Mouse (Mus musculus): ENCODE results near the gene Flot1. TPM values are rescaled to one million over a fixed set of nuclear protein-coding genes. Genes with fewer than 3 reads are reported as not detected.
A peak's percentile ranks its signal among the peaks of the same experiment; 100 is the strongest.

Gene Flot1
- total and polyA plus RNA-seq, 2 experiments from 2014 or later, result 103 to 113 TPM

- DNase-seq (no peak), ATAC-seq (no peak)
- H3K36me3 ChIP-seq (ENCODE audit: insufficient read depth), result no peaks in the 10 kb centered on the region
- no peaks in the 10 kb centered on the region for H3K4me1 ChIP-seq (ENCODE audit: insufficient read depth)
- no peak overlapping the region for H3K4me2 ChIP-seq (ENCODE audit: low read depth)
- WGBS, result 69% methylated on average over 5 of the region's 5 CpGs
- no peaks in the 10 kb centered on the region for H3K27me3 ChIP-seq (ENCODE audit: insufficient read depth, low read length)
- no peak overlapping the region for H3K27ac ChIP-seq (ENCODE audit: low read depth, low read length)
- no peak overlapping the region for H3K4me3 ChIP-seq (ENCODE audit: low read depth, low read length)
- no peaks in the 10 kb centered on the region for H3K9me3 ChIP-seq (ENCODE audit: low read length)
- H3K9ac ChIP-seq, result no peak overlapping the region
- TF ChIP-seq CTCF (IDR thresholded peaks at IDR 0.05; ENCODE audit: low read depth), result no peak
Observed at GRCm38 (mm10) chr17:35810900-35811648, 12.0 kb upstream of the Flot1 start.

- Histone ChIP-seq H3K9me3 (ENCODE audit: low read length) (no peaks in the 10 kb centered on the region), H3K4me3 (ENCODE audit: low read depth, low read length) (no peak overlapping the region), H3K27me3 (ENCODE audit: insufficient read depth, low read length) (no peaks in the 10 kb centered on the region), H3K9ac (no peak overlapping the region), H3K36me3 (ENCODE audit: insufficient read depth) (no peaks in the 10 kb centered on the region), H3K27ac (ENCODE audit: low read depth, low read length) (no peak overlapping the region), H3K4me2 (ENCODE audit: low read depth) (no peak overlapping the region), H3K4me1 (ENCODE audit: insufficient read depth) (no peaks in the 10 kb centered on the region)
- DNase-seq (no peak), ATAC-seq (no peak)
- 79% methylated on average over 5 of the region's 5 CpGs for WGBS
- TF ChIP-seq CTCF (IDR thresholded peaks at IDR 0.05; ENCODE audit: low read depth), result no peak
Observed at GRCm38 (mm10) chr17:35812307-35812706, 10.7 kb upstream of the Flot1 start.

- no peak overlapping the region for H3K27ac ChIP-seq (ENCODE audit: low read depth, low read length)
- 67% methylated on average over 6 of the region's 6 CpGs for WGBS
- H3K9ac ChIP-seq, result no peak overlapping the region
- H3K36me3 ChIP-seq (ENCODE audit: insufficient read depth), result no peaks in the 10 kb centered on the region
- H3K4me3 ChIP-seq (ENCODE audit: low read depth, low read length), result no peak overlapping the region
- H3K4me1 ChIP-seq (ENCODE audit: insufficient read depth), result no peaks in the 10 kb centered on the region
- H3K9me3 ChIP-seq (ENCODE audit: low read length), result no peaks in the 10 kb centered on the region
- ATAC-seq (no peak), DNase-seq (no peak)
- no peak for TF ChIP-seq CTCF (IDR thresholded peaks at IDR 0.05; ENCODE audit: low read depth)
- no peaks in the 10 kb centered on the region for H3K27me3 ChIP-seq (ENCODE audit: insufficient read depth, low read length)
- H3K4me2 ChIP-seq (ENCODE audit: low read depth), result no peak overlapping the region
Observed at GRCm38 (mm10) chr17:35812736-35813135, 10.3 kb upstream of the Flot1 start.

GRCm38 (mm10) chr17:35813245-35813647 is 9.8 kb upstream of the Flot1 start:
- Histone ChIP-seq H3K27me3 (ENCODE audit: insufficient read depth, low read length) (no peaks in the 10 kb centered on the region), H3K36me3 (ENCODE audit: insufficient read depth) (no peaks in the 10 kb centered on the region)
- WGBS, result 27% methylated on average over 7 of the region's 7 CpGs

GRCm38 (mm10) chr17:35813653-35814052 is 9.4 kb upstream of the Flot1 start:
- Histone ChIP-seq H3K9me3 (ENCODE audit: low read length) (no peaks in the 10 kb centered on the region), H3K4me1 (ENCODE audit: insufficient read depth) (no peaks in the 10 kb centered on the region), H3K9ac (no peak overlapping the region), H3K27ac (ENCODE audit: low read depth, low read length) (no peak overlapping the region), H3K36me3 (ENCODE audit: insufficient read depth) (no peaks in the 10 kb centered on the region), H3K4me2 (ENCODE audit: low read depth) (no peak overlapping the region), H3K4me3 (ENCODE audit: low read depth, low read length) (no peak overlapping the region), H3K27me3 (ENCODE audit: insufficient read depth, low read length) (no peaks in the 10 kb centered on the region)
- ATAC-seq (no peak), DNase-seq (no peak)
- no peak for TF ChIP-seq CTCF (IDR thresholded peaks at IDR 0.05; ENCODE audit: low read depth)
- WGBS, result 74% methylated on average over 7 of the region's 7 CpGs

More at GRCm38 (mm10) chr17:35813245-35813647, 9.8 kb upstream of the Flot1 start:
- H3K4me1 ChIP-seq (ENCODE audit: insufficient read depth), result no peaks in the 10 kb centered on the region
- no peak overlapping the region for H3K4me3 ChIP-seq (ENCODE audit: low read depth, low read length)
- DNase-seq (peak; percentile 73), ATAC-seq (peak; percentile 42)
- no peaks in the 10 kb centered on the region for H3K9me3 ChIP-seq (ENCODE audit: low read length)
- H3K27ac ChIP-seq (ENCODE audit: low read depth, low read length), result no peak overlapping the region
- no peak overlapping the region for H3K4me2 ChIP-seq (ENCODE audit: low read depth)
- no peak for TF ChIP-seq CTCF (IDR thresholded peaks at IDR 0.05; ENCODE audit: low read depth)
- no peak overlapping the region for H3K9ac ChIP-seq

GRCm38 (mm10) chr17:35814678-35815077 is 8.4 kb upstream of the Flot1 start:
- no peak overlapping the region for H3K9ac ChIP-seq
- H3K27ac ChIP-seq (ENCODE audit: low read depth, low read length), result no peak overlapping the region
- WGBS, result 67% methylated on average over 6 of the region's 6 CpGs
- no peaks in the 10 kb centered on the region for H3K27me3 ChIP-seq (ENCODE audit: insufficient read depth, low read length)
- no peak overlapping the region for H3K4me3 ChIP-seq (ENCODE audit: low read depth, low read length)
- DNase-seq (no peak), ATAC-seq (no peak)
- no peak overlapping the region for H3K4me2 ChIP-seq (ENCODE audit: low read depth)
- H3K4me1 ChIP-seq (ENCODE audit: insufficient read depth), result no peaks in the 10 kb centered on the region
- H3K36me3 ChIP-seq (ENCODE audit: insufficient read depth), result no peaks in the 10 kb centered on the region
- TF ChIP-seq CTCF (IDR thresholded peaks at IDR 0.05; ENCODE audit: low read depth), result no peak
- H3K9me3 ChIP-seq (ENCODE audit: low read length), result no peaks in the 10 kb centered on the region

GRCm38 (mm10) chr17:35815836-35816235 is 7.2 kb upstream of the Flot1 start:
- no peak for TF ChIP-seq CTCF (IDR thresholded peaks at IDR 0.05; ENCODE audit: low read depth)
- DNase-seq (no peak), ATAC-seq (no peak)
- H3K9me3 ChIP-seq (ENCODE audit: low read length), result no peaks in the 10 kb centered on the region
- no peak overlapping the region for H3K4me2 ChIP-seq (ENCODE audit: low read depth)
- 71% methylated on average over 7 of the region's 7 CpGs for WGBS
- H3K4me3 ChIP-seq (ENCODE audit: low read depth, low read length), result no peak overlapping the region
- no peaks in the 10 kb centered on the region for H3K27me3 ChIP-seq (ENCODE audit: insufficient read depth, low read length)
- H3K27ac ChIP-seq (ENCODE audit: low read depth, low read length), result no peak overlapping the region
- H3K9ac ChIP-seq, result no peak overlapping the region
- no peaks in the 10 kb centered on the region for H3K36me3 ChIP-seq (ENCODE audit: insufficient read depth)
- no peaks in the 10 kb centered on the region for H3K4me1 ChIP-seq (ENCODE audit: insufficient read depth)

All from forebrain, postnatal 0 days (tissue).